Mouse (Mus musculus) cerebellum, postnatal 14 days (tissue): ENCODE data around the gene AC161166.1.
A peak's percentile ranks its signal among the peaks of the same experiment; 100 is the strongest.
"Not testable (repeated sequence)": the region's sequence is repeated elsewhere in the genome, so short reads cannot be mapped to it uniquely, and the experiment has no call there.

Source experiments
- DNase-seq, 2 experiments: peaks; one replicate each; pipeline ENCODE4 v3.0.0; 2021; ENCODE audit warnings: mixed read lengths in 2 of 2

AC161166.1 gene

GRCm38 (mm10) chr7:24525686-24526420 lies 13.6 kb upstream of the AC161166.1 start:
- DNase-seq, result peak; percentile 83 to 89

GRCm38 (mm10) chr7:24524978-24525377 lies 12.7 kb upstream of the AC161166.1 start:
- no peak for DNase-seq

GRCm38 (mm10) chr7:24523723-24524122 lies 11.5 kb upstream of the AC161166.1 start:
- no peak for DNase-seq

- DNase-seq, result no peak
These were observed 10.6 kb upstream of the AC161166.1 start for GRCm38 (mm10) chr7:24522805-24523204.

- not testable (repeated sequence) for DNase-seq
These were observed 7.8 kb upstream of the AC161166.1 start for GRCm38 (mm10) chr7:24520054-24520453.

GRCm38 (mm10) chr7:24519130-24519529 lies 6.9 kb upstream of the AC161166.1 start:
- no peak for DNase-seq

GRCm38 (mm10) chr7:24517654-24518053 lies 5.4 kb upstream of the AC161166.1 start:
- peak in 1 of 2 experiments; percentile 33 for DNase-seq

GRCm38 (mm10) chr7:24517077-24517476 lies 4.8 kb upstream of the AC161166.1 start:
- no peak for DNase-seq

- peak; percentile 71 to 81 for DNase-seq
These were observed 4.1 kb upstream of the AC161166.1 start for GRCm38 (mm10) chr7:24516319-24516718.

GRCm38 (mm10) chr7:24507726-24508114 lies 4.5 kb downstream of the AC161166.1 start:
- DNase-seq, result no peak

GRCm38 (mm10) chr7:24506838-24507725 lies 5.2 kb downstream of the AC161166.1 start, which contains the start of gene Zfp428:
Zfp428 (plus strand) TSS chr7:24507006.
- peak; percentile 93 to 94 for DNase-seq

- peak; percentile 87 to 91 for DNase-seq
These were observed 5.8 kb downstream of the AC161166.1 start for GRCm38 (mm10) chr7:24506476-24506837.

GRCm38 (mm10) chr7:24506065-24506459 lies 6.2 kb downstream of the AC161166.1 start:
- peak; percentile 71 to 73 for DNase-seq

GRCm38 (mm10) chr7:24505447-24506064 lies 6.7 kb downstream of the AC161166.1 start:
- DNase-seq, result peak; percentile 35 to 49

GRCm38 (mm10) chr7:24504868-24505267 lies 7.4 kb downstream of the AC161166.1 start:
- no peak for DNase-seq

- no peak for DNase-seq
These were observed 8.3 kb downstream of the AC161166.1 start for GRCm38 (mm10) chr7:24504004-24504403.

- DNase-seq, result peak; percentile 63 to 70
These were observed 10.8 kb downstream of the AC161166.1 start for GRCm38 (mm10) chr7:24501492-24501891.

GRCm38 (mm10) chr7:24500929-24501328 lies 11.3 kb downstream of the AC161166.1 start:
- DNase-seq, result peak; percentile 54 to 81

- DNase-seq, result no peak
These were observed 12.2 kb downstream of the AC161166.1 start for GRCm38 (mm10) chr7:24499856-24500577.

GRCm38 (mm10) chr7:24488303-24488702 lies 24.0 kb downstream of the AC161166.1 start:
- peak; percentile 60 to 69 for DNase-seq

- DNase-seq, result no peak
These were observed 24.9 kb downstream of the AC161166.1 start for GRCm38 (mm10) chr7:24487403-24487802.

- peak in 1 of 2 experiments; percentile 56 for DNase-seq
These were observed 25.6 kb downstream of the AC161166.1 start for GRCm38 (mm10) chr7:24486654-24487130.
